Mouse (Mus musculus) stomach, embryonic 16.5 days (tissue): Measurements from ENCODE around the gene Sipa1l2. TPM values are rescaled to one million over a fixed set of nuclear protein-coding genes. Genes with fewer than 3 reads are reported as not detected.

Experiments
- ATAC-seq: fragments of 200-750 bp; cut with Nextera tagmentation; 2 replicates; pipeline ENCODE4 v1.8.0; 2017; ENCODE audit warnings: moderate number of reproducible peaks, moderate TSS enrichment; ENCODE audit not compliant: insufficient read depth, low FRiP score
- H3K27ac ChIP-seq: fragments of 300-500 bp; sonication (generic); 2 replicates; pipeline ENCODE4 v1.5.1; 2014; ENCODE audit warnings: low read length
- H3K27me3 ChIP-seq: fragments of 300-500 bp; sonication (generic); 2 replicates; pipeline ENCODE4 v1.6.1; 2014; ENCODE audit warnings: low read length, control low read depth, mixed read lengths; ENCODE audit not compliant: control insufficient read depth, insufficient read depth
- H3K36me3 ChIP-seq: fragments of 300-500 bp; sonication (generic); 2 replicates; pipeline ENCODE4 v1.6.1; 2014; ENCODE audit warnings: low read length; ENCODE audit not compliant: control insufficient read depth, insufficient read depth
- H3K4me1 ChIP-seq: fragments of 300-500 bp; sonication (generic); 2 replicates; pipeline ENCODE4 v1.6.1; 2014; ENCODE audit warnings: low read length, control low read depth, mixed read lengths; ENCODE audit not compliant: control insufficient read depth, insufficient read depth
- H3K4me2 ChIP-seq: fragments of 300-500 bp; sonication (generic); 2 replicates; pipeline ENCODE4 v1.6.1; 2014; ENCODE audit warnings: low read depth, low read length, mixed read lengths
- H3K4me3 ChIP-seq: fragments of 300-500 bp; sonication (generic); replicated peaks from 2 replicates; pipeline ENCODE4 v1.5.1; 2014; ENCODE audit warnings: mild to moderate bottlenecking, low read length
- H3K9ac ChIP-seq: fragments of 300-500 bp; sonication (generic); 2 replicates; pipeline ENCODE4 v1.6.1; 2014; ENCODE audit warnings: low read length
- H3K9me3 ChIP-seq: fragments of 300-500 bp; sonication (generic); replicated peaks from 2 replicates; pipeline ENCODE4 v1.6.1; 2016; ENCODE audit warnings: low read length, control low read depth; ENCODE audit not compliant: control insufficient read depth
- WGBS: fragments of 180-500 bp; shearing (Covaris S2); extraction: QIAGEN DNeasy Blood & Tissue Kit; methylation state at CpG from one replicate; pipeline ENCODE4 v1.1.7; 2014; 5-methylcytosine and 5-hydroxymethylcytosine counted together
- polyA plus RNA-seq: library from polyadenylated mRNA; unstranded; fragments of >200 nt; fragmentation: Nextera tagmentation; extraction: Ambion mirVana; gene quantifications from 2 replicates; pipeline ENCODE4 v1.2.1, GENCODE M21; 2015

Sipa1l2 gene
- polyA plus RNA-seq, 1 experiment from 2014 or later: 9.3 TPM

DNA sequence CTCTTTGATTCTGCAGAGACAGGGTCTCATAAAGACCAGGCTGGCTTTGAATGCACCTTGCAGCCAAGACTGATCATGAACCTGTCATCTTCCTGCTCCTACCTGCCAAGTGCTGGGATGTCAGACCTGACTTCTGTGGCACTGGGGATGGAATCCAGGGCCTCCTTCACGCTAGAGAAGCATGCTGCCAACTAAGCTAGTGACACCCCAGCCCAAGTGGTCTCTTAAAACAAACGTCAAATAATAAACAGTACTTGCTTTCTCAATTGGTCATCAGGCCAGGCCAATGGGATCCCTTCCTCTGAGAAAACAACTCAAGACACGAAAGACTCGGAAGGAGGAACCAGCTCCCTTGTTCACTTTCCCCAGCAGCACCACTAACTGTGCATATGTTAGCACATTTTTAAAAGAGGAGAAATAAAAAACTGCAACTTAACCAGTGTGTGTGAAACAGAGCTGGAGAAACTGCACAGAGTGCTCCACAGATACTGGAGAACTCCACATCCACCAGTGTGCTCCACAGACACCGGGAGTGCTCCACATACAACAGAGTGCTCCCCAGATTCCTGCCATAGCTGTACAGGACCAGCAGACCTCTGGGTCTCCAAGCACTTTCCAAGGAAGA lies 56.3 kb downstream of the Sipa1l2 start:
- H3K9ac ChIP-seq: peak overlapping the region; percentile 23; the same call in 1 of the 2 replicates
- no peak overlapping the region for H3K4me2 ChIP-seq
- ATAC-seq: no peak
- H3K4me1 ChIP-seq: peaks cover 23% of the 10 kb centered on the region
- no peak overlapping the region for H3K4me3 ChIP-seq
- 53% methylated on average over 5 of the region's 5 CpGs for WGBS
- H3K27me3 ChIP-seq: no peaks in the 10 kb centered on the region
- no peaks in the 10 kb centered on the region for H3K36me3 ChIP-seq
- peak overlapping the region; percentile 83 for H3K27ac ChIP-seq
- no peaks in the 10 kb centered on the region for H3K9me3 ChIP-seq

DNA sequence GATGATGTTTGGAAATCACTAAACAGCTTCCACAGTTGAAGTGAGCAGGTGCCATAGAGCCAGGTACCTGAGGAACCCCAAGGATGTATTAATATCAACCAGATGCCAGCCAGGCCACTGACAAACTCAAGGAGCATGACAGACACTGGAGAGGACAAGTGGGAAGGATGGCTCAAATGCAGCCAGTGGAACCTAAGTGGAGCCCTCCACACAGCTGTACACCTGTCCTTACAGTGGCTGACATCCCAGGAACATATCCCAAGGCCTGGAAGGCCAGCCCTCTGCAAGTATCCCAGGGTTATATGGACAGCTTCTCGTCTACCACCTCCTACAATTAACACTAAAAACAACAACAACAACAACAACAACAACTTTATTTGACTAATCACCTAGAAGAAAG lies 57.0 kb downstream of the Sipa1l2 start:
- H3K27ac ChIP-seq: no peak overlapping the region
- H3K9ac ChIP-seq: no peak overlapping the region
- no peaks in the 10 kb centered on the region for H3K27me3 ChIP-seq
- H3K4me2 ChIP-seq: no peak overlapping the region
- 77% methylated on average over 1 of the region's 1 CpGs for WGBS
- H3K36me3 ChIP-seq: no peaks in the 10 kb centered on the region
- no peak overlapping the region for H3K4me3 ChIP-seq
- no peak for ATAC-seq
- H3K9me3 ChIP-seq: no peaks in the 10 kb centered on the region
- H3K4me1 ChIP-seq: peaks cover 21% of the 10 kb centered on the region

DNA sequence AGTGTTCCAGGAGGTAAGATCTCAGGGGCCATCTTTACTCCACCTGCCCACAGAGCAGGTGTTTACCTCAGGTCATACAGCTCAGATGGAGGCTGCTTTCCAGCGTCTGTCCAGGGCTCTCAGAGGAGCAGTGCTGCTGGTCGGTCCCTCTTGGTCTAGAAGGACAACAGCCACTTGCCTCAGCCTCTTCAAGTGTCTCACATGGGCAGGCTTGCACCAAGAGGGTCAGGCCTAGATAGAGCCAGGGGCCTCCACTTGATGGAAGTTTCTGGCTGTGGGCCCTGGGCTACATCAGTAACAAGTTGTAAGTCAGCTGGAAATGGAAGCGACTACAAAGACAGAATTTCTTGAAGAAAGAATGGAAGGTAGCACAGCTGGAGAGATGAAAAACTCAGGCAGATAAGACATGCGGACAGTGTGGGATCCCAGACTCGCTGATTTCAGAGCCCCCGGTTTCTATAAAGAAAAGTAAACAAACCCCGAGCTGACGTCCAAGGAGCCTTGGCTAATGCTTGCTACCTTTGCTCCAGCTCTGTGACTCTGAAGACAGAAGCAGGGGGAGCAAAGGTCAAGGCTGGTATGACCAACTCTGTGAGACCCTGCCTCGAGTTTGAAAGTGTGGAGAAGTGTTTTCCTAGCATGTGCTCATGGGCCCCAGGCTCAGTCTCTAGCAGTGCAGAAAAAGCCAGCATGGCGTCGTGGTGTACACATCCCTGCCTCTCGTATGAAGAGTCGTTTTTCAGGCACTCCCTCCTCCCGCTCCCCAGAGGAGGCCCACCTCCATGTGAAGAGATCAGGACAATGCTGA lies 58.5 kb downstream of the Sipa1l2 start:
- Histone ChIP-seq H3K27ac (no peak overlapping the region), H3K9ac (no peak overlapping the region), H3K4me2 (no peak overlapping the region), H3K27me3 (no peaks in the 10 kb centered on the region), H3K4me3 (no peak overlapping the region), H3K9me3 (no peaks in the 10 kb centered on the region), H3K36me3 (no peaks in the 10 kb centered on the region), H3K4me1 (peaks cover 23% of the 10 kb centered on the region)
- 44% methylated on average over 14 of the region's 14 CpGs for WGBS
- no peak for ATAC-seq

DNA sequence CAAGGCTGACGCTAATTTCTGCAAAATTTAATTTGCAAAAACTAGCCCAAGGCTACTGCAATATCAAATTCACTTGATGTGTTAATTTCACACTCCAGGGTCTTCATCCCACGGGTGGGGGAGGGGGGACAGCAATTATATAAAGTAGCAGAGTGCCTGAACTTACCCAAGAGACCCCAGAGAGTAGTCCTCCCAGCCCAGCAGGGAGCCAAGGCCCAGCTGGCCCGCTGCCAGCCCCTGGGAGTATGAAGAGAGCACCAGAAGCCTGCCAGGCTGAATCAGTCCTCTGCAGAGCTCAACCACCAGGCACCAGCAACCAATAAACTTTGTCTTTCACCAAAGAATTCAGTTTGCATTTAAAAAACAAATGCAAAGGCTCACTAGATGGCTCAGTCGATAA lies 59.8 kb downstream of the Sipa1l2 start:
- WGBS: 49% methylated on average over 4 of the region's 4 CpGs
- no peak for ATAC-seq
- no peak overlapping the region for H3K4me3 ChIP-seq
- no peaks in the 10 kb centered on the region for H3K36me3 ChIP-seq
- H3K27ac ChIP-seq: no peak overlapping the region
- H3K4me1 ChIP-seq: peaks cover 23% of the 10 kb centered on the region
- H3K9ac ChIP-seq: no peak overlapping the region
- no peak overlapping the region for H3K4me2 ChIP-seq
- H3K27me3 ChIP-seq: no peaks in the 10 kb centered on the region
- no peaks in the 10 kb centered on the region for H3K9me3 ChIP-seq

DNA sequence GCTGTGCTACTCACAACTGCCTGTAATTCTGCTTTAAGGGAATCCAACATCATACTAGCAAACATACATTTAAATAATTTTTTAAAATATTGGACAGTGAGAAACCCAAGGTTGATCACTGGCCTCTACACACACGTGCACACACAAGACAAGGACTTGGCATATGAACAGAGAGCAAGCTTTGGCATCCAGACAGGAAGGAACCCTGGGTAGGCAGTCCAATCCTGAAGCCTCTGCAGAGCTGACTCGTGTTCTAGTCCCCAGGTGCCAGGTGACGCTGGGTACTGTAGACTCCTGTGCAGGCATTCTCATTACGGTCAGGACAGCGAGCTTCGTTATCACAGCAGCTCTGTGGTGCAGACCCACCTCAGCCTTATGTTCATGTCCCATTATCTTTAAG lies 60.4 kb downstream of the Sipa1l2 start:
- WGBS: 84% methylated on average over 6 of the region's 6 CpGs
- no peak for ATAC-seq
- Histone ChIP-seq H3K4me2 (no peak overlapping the region), H3K36me3 (no peaks in the 10 kb centered on the region), H3K27me3 (no peaks in the 10 kb centered on the region), H3K9me3 (no peaks in the 10 kb centered on the region), H3K27ac (no peak overlapping the region), H3K4me3 (no peak overlapping the region), H3K4me1 (peaks cover 20% of the 10 kb centered on the region), H3K9ac (no peak overlapping the region)

DNA sequence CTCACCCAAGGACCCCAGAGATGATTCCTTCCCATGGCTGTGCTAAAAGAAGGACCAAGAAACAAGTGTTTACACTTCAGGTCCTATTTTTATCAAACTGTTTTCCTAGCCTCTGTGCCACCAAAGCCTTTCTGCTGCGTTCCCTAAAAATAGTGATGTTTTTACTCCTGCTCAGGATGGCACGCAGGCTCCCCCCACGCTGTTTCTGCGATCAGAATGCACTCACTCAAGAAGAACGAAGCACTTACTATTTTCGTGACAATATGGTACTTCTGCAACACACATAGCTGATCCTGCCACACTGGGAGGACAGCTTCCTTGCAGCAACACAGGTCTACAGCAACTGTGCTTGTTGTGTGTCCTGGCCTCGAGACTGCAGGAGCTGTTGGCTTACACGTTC lies 62.3 kb downstream of the Sipa1l2 start:
- H3K27ac ChIP-seq: no peak overlapping the region
- no peaks in the 10 kb centered on the region for H3K36me3 ChIP-seq
- H3K4me2 ChIP-seq: no peak overlapping the region
- no peak overlapping the region for H3K4me3 ChIP-seq
- no peak overlapping the region for H3K9ac ChIP-seq
- ATAC-seq: no peak
- H3K9me3 ChIP-seq: no peaks in the 10 kb centered on the region
- no peaks in the 10 kb centered on the region for H3K27me3 ChIP-seq
- 0 out of 2 replicates have a peak, but pooled peaks cover 9% of the 10 kb centered on the region for H3K4me1 ChIP-seq
- WGBS: 76% methylated on average over 8 of the region's 8 CpGs

DNA sequence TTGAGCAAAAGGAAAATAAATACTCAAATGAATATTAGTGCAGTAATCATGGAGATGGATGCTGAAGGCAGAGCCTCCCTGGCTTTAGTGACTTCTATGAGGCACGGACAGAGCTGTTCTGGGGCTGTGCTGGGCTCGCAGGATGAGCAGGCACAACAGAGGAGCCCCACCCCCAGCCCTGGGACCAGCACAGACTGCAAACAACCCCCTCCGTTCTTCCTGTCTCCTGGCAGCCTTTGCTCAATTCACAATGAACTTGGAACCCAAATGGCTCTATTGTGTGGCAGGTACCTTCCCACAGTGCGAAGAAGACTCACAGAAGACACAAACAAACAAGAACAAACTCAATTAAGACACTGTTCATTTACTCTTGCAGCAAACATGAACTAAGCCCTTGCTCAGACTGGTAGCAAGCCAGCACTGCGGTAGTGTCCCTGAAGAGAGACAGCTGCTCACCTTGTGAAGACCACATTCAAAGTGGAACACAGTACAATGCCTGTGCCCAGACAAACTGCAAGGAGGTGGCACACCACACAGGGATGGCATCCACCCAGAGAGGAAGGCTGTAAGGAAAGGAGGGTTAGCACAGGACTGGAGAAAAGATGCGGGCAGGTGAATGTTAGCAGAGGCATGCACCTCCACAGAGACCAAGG lies 64.9 kb downstream of the Sipa1l2 start:
- H3K27ac ChIP-seq: no peak overlapping the region
- WGBS: 49% methylated on average over 6 of the region's 6 CpGs
- peak; percentile 27; the same call in 1 of the 2 replicates for ATAC-seq

DNA sequence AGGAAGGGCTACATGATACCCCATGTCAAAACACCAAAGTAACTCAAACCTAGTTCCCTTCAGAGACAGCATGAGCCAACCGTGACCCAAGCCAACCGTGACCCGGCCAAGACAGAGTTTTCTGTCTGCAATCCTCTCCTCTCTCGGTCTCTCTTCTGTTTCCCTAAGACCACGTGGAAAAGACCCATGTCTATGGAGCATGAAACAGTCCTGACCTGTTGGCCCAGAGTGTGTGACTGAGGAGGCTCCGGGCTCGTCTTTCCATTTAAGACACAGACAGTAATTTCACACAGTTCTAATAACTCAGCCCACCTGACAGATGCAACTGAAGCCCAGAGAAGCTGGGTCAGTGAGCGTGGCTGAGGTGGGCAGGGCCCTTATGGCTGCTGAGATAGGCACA lies 65.8 kb downstream of the Sipa1l2 start:
- Histone ChIP-seq H3K9ac (no peak overlapping the region), H3K4me3 (no peak overlapping the region), H3K9me3 (no peaks in the 10 kb centered on the region), H3K27me3 (no peaks in the 10 kb centered on the region), H3K4me1 (0 out of 2 replicates have a peak, but pooled peaks cover 2% of the 10 kb centered on the region), H3K36me3 (no peaks in the 10 kb centered on the region), H3K27ac (no peak overlapping the region), H3K4me2 (no peak overlapping the region)
- WGBS: 74% methylated on average over 8 of the region's 8 CpGs
- ATAC-seq: no peak

More for the DNA sequence above, 64.9 kb downstream of the Sipa1l2 start:
- H3K4me2 ChIP-seq: no peak overlapping the region
- no peaks in the 10 kb centered on the region for H3K27me3 ChIP-seq
- H3K9me3 ChIP-seq: no peaks in the 10 kb centered on the region
- H3K9ac ChIP-seq: no peak overlapping the region
- H3K4me1 ChIP-seq: 0 out of 2 replicates have a peak, but pooled peaks cover 2% of the 10 kb centered on the region
- H3K4me3 ChIP-seq: no peak overlapping the region
- no peaks in the 10 kb centered on the region for H3K36me3 ChIP-seq

DNA sequence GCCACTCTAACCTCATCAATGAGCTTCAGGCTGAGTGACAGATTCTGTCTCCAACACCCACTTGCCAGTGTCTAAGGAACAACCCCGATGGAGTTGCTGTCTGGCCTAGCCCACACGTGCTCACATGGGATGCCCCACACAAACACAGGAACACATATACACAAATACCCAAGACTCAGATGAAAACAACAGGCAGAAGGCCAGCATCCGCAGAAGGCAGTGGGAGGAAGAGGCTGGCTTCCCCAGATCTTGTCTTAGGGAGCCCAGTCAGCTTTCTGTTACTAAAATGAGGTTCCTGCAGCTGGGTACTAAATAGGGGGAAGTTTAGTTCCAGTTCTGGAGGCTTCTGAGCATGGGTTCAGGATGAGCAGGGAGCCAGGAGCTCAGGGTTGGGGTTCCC lies 66.8 kb downstream of the Sipa1l2 start:
- Histone ChIP-seq H3K9me3 (no peaks in the 10 kb centered on the region), H3K4me3 (no peak overlapping the region), H3K4me2 (no peak overlapping the region), H3K27ac (no peak overlapping the region), H3K4me1 (0 out of 2 replicates have a peak, but pooled peaks cover 2% of the 10 kb centered on the region), H3K27me3 (no peaks in the 10 kb centered on the region), H3K9ac (no peak overlapping the region), H3K36me3 (no peaks in the 10 kb centered on the region)
- WGBS: 77% methylated on average over 3 of the region's 3 CpGs
- ATAC-seq: no peak
